Mouse (Mus musculus): ENCODE data around the gene Slc16a5.

Slc16a5 gene

DNA sequence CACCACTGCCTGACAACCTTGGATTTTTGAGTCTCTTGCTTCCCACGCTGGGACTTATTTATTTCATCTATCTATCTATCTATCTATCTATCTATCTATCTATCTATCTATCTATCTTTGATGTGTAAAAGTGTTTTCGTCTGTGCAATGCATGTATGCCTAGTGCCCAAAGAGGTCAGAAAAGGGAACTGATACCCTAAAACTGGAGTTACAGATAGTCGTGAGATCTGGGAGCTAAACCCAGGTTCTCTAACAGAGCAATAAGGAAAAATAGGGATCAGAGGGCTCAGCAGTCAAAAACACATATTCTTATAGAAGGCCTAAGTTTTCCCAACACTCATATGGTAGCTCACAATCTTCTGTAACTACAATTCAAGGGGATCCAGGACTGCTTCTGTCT, 57.3 kb downstream of the Slc16a5 start:
- DNase-seq = no peak

DNA sequence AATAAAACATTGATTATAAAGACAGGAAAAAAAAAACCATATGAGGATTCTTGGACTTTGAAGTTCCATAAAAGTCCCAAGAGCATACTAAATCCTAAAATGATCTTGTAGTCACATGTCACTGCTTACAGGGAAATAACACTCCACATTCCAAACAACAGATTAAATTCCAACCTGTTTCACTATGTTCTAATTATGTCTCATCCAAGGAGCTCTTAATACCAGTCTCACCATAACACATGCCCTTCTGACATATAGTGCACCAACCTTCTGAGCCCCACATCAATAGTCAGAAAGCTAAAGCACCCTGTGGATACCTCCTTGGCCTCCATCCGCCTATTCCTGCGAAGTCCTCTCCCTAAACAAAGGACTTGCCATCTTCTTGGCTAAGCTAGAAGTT, 57.9 kb downstream of the Slc16a5 start:
- DNase-seq = no peak

DNA sequence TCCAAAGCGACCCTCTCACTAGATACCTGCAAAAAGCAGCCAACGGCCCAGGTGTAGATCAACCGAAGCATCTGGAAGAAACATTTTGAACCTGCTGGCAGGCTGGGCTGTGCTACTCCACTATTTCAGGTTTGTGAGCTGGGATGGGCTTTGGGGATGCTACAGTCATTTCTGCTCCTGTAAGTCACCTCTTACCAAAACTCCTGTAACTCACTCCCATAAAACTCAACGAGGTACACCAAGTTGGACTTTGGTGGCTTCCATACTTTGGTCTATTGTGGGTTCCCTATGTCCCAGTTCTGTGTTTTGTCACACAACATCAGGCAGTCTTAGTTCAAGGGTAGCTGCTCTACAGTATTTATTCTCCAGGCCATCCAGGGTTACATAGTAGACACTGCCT, 58.8 kb downstream of the Slc16a5 start:
- no peak for DNase-seq

DNA sequence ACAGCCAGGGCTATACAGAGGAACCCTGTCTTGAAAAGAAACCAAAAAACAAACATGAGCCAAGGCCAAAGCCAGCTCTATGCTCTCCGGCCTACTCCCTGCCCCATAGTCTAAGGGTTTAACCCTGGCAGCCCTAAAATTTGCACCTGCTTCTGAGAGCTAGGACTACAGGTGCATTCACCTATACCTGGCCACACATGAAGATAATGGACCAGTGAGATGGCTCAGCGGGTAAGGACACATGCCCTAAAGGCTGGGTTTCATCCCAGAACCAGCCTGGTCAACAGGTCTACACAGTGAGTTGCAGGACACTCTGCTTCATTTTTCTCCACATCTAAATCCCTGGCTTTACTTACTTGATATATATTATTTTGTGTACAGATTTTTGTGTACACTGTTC, 60.0 kb downstream of the Slc16a5 start:
- DNase-seq = no peak

DNA sequence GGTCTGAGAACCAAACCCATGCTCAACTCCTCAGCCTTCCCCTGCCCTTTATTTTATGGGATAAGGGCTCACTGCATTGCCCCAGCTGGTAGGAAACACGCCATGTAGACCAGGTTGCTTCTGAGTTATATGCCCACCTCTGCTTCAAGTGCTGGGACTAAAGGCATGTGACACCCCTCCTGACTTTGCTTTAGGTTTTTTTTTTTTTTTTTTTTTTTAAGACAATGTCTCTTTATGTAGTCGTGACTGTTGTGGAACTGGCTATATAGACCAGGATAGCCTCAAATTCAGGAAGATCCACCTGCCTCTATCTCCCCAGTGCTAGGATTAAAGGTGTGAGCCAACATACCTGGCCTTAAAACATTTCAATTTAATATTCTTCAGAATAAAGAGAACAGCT, 60.4 kb downstream of the Slc16a5 start:
- DNase-seq = no peak

All from lung, postnatal 14 days (tissue).